Mouse (Mus musculus): ENCODE data around the gene Tspan11. TPM values are rescaled to one million over a fixed set of nuclear protein-coding genes. Genes with fewer than 3 reads are reported as not detected.

Gene Tspan11
- total and polyA plus RNA-seq, 3 experiments = 0.05 TPM; not detected in 2

GRCm38 (mm10) chr6:127928682-127929081 lies 41.3 kb downstream of the Tspan11 start:
- TF ChIP-seq CTCF (IDR thresholded peaks at IDR 0.05; ENCODE audit: low read depth, low read length) (no peak), POLR2AphosphoS5 (IDR thresholded peaks at IDR 0.05; ENCODE audit: insufficient replicate concordance, low read depth, low read length) (no peak), GATA2 (IDR thresholded peaks at IDR 0.05; ENCODE audit: borderline replicate concordance, low read depth, low read length) (no peak), GATA1 (IDR thresholded peaks at IDR 0.05; ENCODE audit: borderline replicate concordance, low read length) (no peak), TAL1 (conservative IDR thresholded peaks at IDR 0.05; ENCODE audit: low read depth, low read length) (no peak)
- H3K36me3 ChIP-seq (replicated peaks) = no peaks in the 10 kb centered on the region
- H3K4me1 ChIP-seq (ENCODE audit: insufficient read depth, low read depth, low read length) = no peaks in the 10 kb centered on the region
- no peak for ATAC-seq (ENCODE audit: extremely low read depth, insufficient number of reproducible peaks, low FRiP score, poor library complexity, severe bottlenecking)
- DNase-seq (ENCODE audit: low spot score) = no peak
- peaks cover 86% of the 10 kb centered on the region for H3K9me3 ChIP-seq (replicated peaks)
- no peak overlapping the region for H3K4me3 ChIP-seq (ENCODE audit: low read depth, low read length)
- H3K27me3 ChIP-seq (ENCODE audit: insufficient read depth, low read length) = no peaks in the 10 kb centered on the region

- H3K4me3 ChIP-seq (ENCODE audit: low read depth, low read length) = no peak overlapping the region
- no peak for DNase-seq (ENCODE audit: low spot score)
- TF ChIP-seq GATA2 (IDR thresholded peaks at IDR 0.05; ENCODE audit: borderline replicate concordance, low read depth, low read length) (no peak), CTCF (IDR thresholded peaks at IDR 0.05; ENCODE audit: low read depth, low read length) (no peak), POLR2AphosphoS5 (IDR thresholded peaks at IDR 0.05; ENCODE audit: insufficient replicate concordance, low read depth, low read length) (no peak), GATA1 (IDR thresholded peaks at IDR 0.05; ENCODE audit: borderline replicate concordance, low read length) (no peak), TAL1 (conservative IDR thresholded peaks at IDR 0.05; ENCODE audit: low read depth, low read length) (no peak)
- H3K36me3 ChIP-seq (replicated peaks) = no peaks in the 10 kb centered on the region
- no peak for ATAC-seq (ENCODE audit: extremely low read depth, insufficient number of reproducible peaks, low FRiP score, poor library complexity, severe bottlenecking)
- H3K27me3 ChIP-seq (ENCODE audit: insufficient read depth, low read length) = no peaks in the 10 kb centered on the region
- peaks cover 92% of the 10 kb centered on the region for H3K9me3 ChIP-seq (replicated peaks)
- H3K4me1 ChIP-seq (ENCODE audit: insufficient read depth, low read depth, low read length) = no peaks in the 10 kb centered on the region
Observed at GRCm38 (mm10) chr6:127932697-127933096, 45.3 kb downstream of the Tspan11 start.

GRCm38 (mm10) chr6:127933841-127934240 lies 46.5 kb downstream of the Tspan11 start:
- no peak overlapping the region for H3K4me3 ChIP-seq (ENCODE audit: low read depth, low read length)
- DNase-seq (ENCODE audit: low spot score) = no peak
- no peaks in the 10 kb centered on the region for H3K4me1 ChIP-seq (ENCODE audit: insufficient read depth, low read depth, low read length)
- peaks cover 98% of the 10 kb centered on the region for H3K9me3 ChIP-seq (replicated peaks)
- no peak for TF ChIP-seq CTCF (IDR thresholded peaks at IDR 0.05; ENCODE audit: low read depth, low read length)
- no peak for TF ChIP-seq POLR2AphosphoS5 (IDR thresholded peaks at IDR 0.05; ENCODE audit: insufficient replicate concordance, low read depth, low read length)
- no peak for TF ChIP-seq GATA2 (IDR thresholded peaks at IDR 0.05; ENCODE audit: borderline replicate concordance, low read depth, low read length)
- no peak for TF ChIP-seq GATA1 (IDR thresholded peaks at IDR 0.05; ENCODE audit: borderline replicate concordance, low read length)
- no peak for TF ChIP-seq TAL1 (conservative IDR thresholded peaks at IDR 0.05; ENCODE audit: low read depth, low read length)
- ATAC-seq (ENCODE audit: extremely low read depth, insufficient number of reproducible peaks, low FRiP score, poor library complexity, severe bottlenecking) = no peak
- no peaks in the 10 kb centered on the region for H3K27me3 ChIP-seq (ENCODE audit: insufficient read depth, low read length)
- no peaks in the 10 kb centered on the region for H3K36me3 ChIP-seq (replicated peaks)

- H3K9me3 ChIP-seq (replicated peaks) = peaks cover 98% of the 10 kb centered on the region
- no peak for DNase-seq (ENCODE audit: low spot score)
- H3K36me3 ChIP-seq (replicated peaks) = no peaks in the 10 kb centered on the region
- TF ChIP-seq GATA2 (IDR thresholded peaks at IDR 0.05; ENCODE audit: borderline replicate concordance, low read depth, low read length) (no peak), GATA1 (IDR thresholded peaks at IDR 0.05; ENCODE audit: borderline replicate concordance, low read length) (no peak)
- H3K4me3 ChIP-seq (ENCODE audit: low read depth, low read length) = no peak overlapping the region
- no peak for ATAC-seq (ENCODE audit: extremely low read depth, insufficient number of reproducible peaks, low FRiP score, poor library complexity, severe bottlenecking)
- H3K27me3 ChIP-seq (ENCODE audit: insufficient read depth, low read length) = no peaks in the 10 kb centered on the region
- H3K4me1 ChIP-seq (ENCODE audit: insufficient read depth, low read depth, low read length) = no peaks in the 10 kb centered on the region
Observed at GRCm38 (mm10) chr6:127935105-127935504, 47.7 kb downstream of the Tspan11 start.

- no peak for TF ChIP-seq GATA1 (IDR thresholded peaks at IDR 0.05; ENCODE audit: borderline replicate concordance, low read length)
- no peak for TF ChIP-seq POLR2AphosphoS5 (IDR thresholded peaks at IDR 0.05; ENCODE audit: insufficient replicate concordance, low read depth, low read length)
- TF ChIP-seq GATA2 (IDR thresholded peaks at IDR 0.05; ENCODE audit: borderline replicate concordance, low read depth, low read length) = no peak
- TF ChIP-seq TAL1 (conservative IDR thresholded peaks at IDR 0.05; ENCODE audit: low read depth, low read length) = no peak
- no peak for TF ChIP-seq CTCF (IDR thresholded peaks at IDR 0.05; ENCODE audit: low read depth, low read length)
- DNase-seq (ENCODE audit: low spot score) (no peak), ATAC-seq (ENCODE audit: extremely low read depth, insufficient number of reproducible peaks, low FRiP score, poor library complexity, severe bottlenecking) (no peak)
- H3K27me3 ChIP-seq (ENCODE audit: insufficient read depth, low read length) = no peaks in the 10 kb centered on the region; the same call in 1 of the 2 replicates
- H3K4me1 ChIP-seq (ENCODE audit: insufficient read depth, low read depth, low read length) = no peaks in the 10 kb centered on the region
- H3K36me3 ChIP-seq (replicated peaks) = no peaks in the 10 kb centered on the region
- no peak overlapping the region for H3K4me3 ChIP-seq (ENCODE audit: low read depth, low read length)
- H3K9me3 ChIP-seq (replicated peaks) = peaks cover 91% of the 10 kb centered on the region
Observed at GRCm38 (mm10) chr6:127942421-127942820, 55.0 kb downstream of the Tspan11 start.

- H3K4me1 ChIP-seq (ENCODE audit: insufficient read depth, low read depth, low read length) = no peaks in the 10 kb centered on the region
- no peaks in the 10 kb centered on the region; the same call in 1 of the 2 replicates for H3K27me3 ChIP-seq (ENCODE audit: insufficient read depth, low read length)
- no peak for ATAC-seq (ENCODE audit: extremely low read depth, insufficient number of reproducible peaks, low FRiP score, poor library complexity, severe bottlenecking)
- H3K36me3 ChIP-seq (replicated peaks) = no peaks in the 10 kb centered on the region
- no peak for DNase-seq (ENCODE audit: low spot score)
- peaks cover 91% of the 10 kb centered on the region for H3K9me3 ChIP-seq (replicated peaks)
- H3K4me3 ChIP-seq (ENCODE audit: low read depth, low read length) = no peak overlapping the region
- TF ChIP-seq TAL1 (conservative IDR thresholded peaks at IDR 0.05; ENCODE audit: low read depth, low read length) (no peak), CTCF (IDR thresholded peaks at IDR 0.05; ENCODE audit: low read depth, low read length) (no peak)
Observed at GRCm38 (mm10) chr6:127945725-127946124, 58.3 kb downstream of the Tspan11 start.

GRCm38 (mm10) chr6:127948656-127949055 lies 61.3 kb downstream of the Tspan11 start:
- no peak for DNase-seq (ENCODE audit: low spot score)
- H3K4me3 ChIP-seq (ENCODE audit: low read depth, low read length) = no peak overlapping the region
- H3K27me3 ChIP-seq (ENCODE audit: insufficient read depth, low read length) = no peaks in the 10 kb centered on the region; the same call in 1 of the 2 replicates
- H3K9me3 ChIP-seq (replicated peaks) = peaks cover 97% of the 10 kb centered on the region
- ATAC-seq (ENCODE audit: extremely low read depth, insufficient number of reproducible peaks, low FRiP score, poor library complexity, severe bottlenecking) = no peak
- no peaks in the 10 kb centered on the region for H3K4me1 ChIP-seq (ENCODE audit: insufficient read depth, low read depth, low read length)
- TF ChIP-seq TAL1 (conservative IDR thresholded peaks at IDR 0.05; ENCODE audit: low read depth, low read length) = no peak
- no peak for TF ChIP-seq GATA2 (IDR thresholded peaks at IDR 0.05; ENCODE audit: borderline replicate concordance, low read depth, low read length)
- H3K36me3 ChIP-seq (replicated peaks) = no peaks in the 10 kb centered on the region

Measured in G1E (cell line).